Mouse (Mus musculus): ENCODE data around the gene Nab2. TPM values are rescaled to one million over a fixed set of nuclear protein-coding genes. Genes with fewer than 3 reads are reported as not detected.

Gene Nab2
- polyA plus RNA-seq, 1 experiment from 2014 or later = 6.8 TPM

DNA sequence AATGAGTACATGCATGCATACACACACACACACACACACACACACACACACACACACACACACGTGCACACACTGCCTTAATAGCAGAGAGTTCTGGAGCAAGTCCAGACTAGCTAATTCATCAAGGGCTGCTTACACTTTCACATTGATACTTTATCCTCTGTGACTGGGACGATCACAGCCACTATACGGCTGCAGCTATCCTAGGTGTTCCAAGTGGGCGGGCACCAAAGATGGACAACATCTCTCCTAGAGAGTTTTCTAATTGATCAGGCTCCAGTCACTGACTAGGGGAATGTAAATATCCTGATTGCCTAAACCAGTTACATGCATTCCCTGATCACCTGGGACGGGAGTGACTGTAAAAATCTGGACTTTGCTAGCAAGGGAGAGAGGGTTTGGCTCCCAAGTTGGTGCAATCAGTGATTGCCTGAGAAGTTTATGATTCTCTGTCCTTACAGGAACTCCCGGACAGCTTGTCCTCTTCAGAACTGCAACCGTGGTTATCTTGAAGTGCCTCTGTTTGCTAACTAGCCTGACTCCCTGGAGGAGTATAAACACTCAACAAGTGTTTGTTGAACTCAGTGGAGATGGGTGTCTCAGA is 35.6 kb downstream of the Nab2 start:
- Histone ChIP-seq H3K4me1 (replicated peaks; ENCODE audit: control insufficient read depth, insufficient read depth) (no peaks in the 10 kb centered on the region), H3K36me3 (ENCODE audit: control insufficient read depth, insufficient read depth, low read length) (no peaks in the 10 kb centered on the region), H3K27ac (replicated peaks) (no peak overlapping the region), H3K9me3 (ENCODE audit: control insufficient read depth, low read length) (no peaks in the 10 kb centered on the region), H3K4me2 (replicated peaks; ENCODE audit: low read depth) (no peak overlapping the region), H3K4me3 (ENCODE audit: low read depth, low read length) (no peak overlapping the region), H3K27me3 (ENCODE audit: control insufficient read depth, insufficient read depth, low read length) (no peaks in the 10 kb centered on the region), H3K9ac (ENCODE audit: low read length) (no peak overlapping the region)
- DNase-seq (ENCODE audit: low spot score) = no peak
- WGBS = 28% methylated on average over 7 of the region's 7 CpGs
- TF ChIP-seq CTCF (IDR thresholded peaks at IDR 0.05; ENCODE audit: low read depth) (no peak), EP300 (optimal IDR thresholded peaks at IDR 0.05) (no peak)
- no peak for ATAC-seq (ENCODE audit: low FRiP score, low TSS enrichment)

GRCm38 (mm10) chr10:127631261-127632214 is 36.8 kb downstream of the Nab2 start:
- Histone ChIP-seq H3K4me3 (ENCODE audit: low read depth, low read length) (no peak overlapping the region), H3K9me3 (ENCODE audit: control insufficient read depth, low read length) (no peaks in the 10 kb centered on the region), H3K9ac (ENCODE audit: low read length) (no peak overlapping the region), H3K36me3 (ENCODE audit: control insufficient read depth, insufficient read depth, low read length) (no peaks in the 10 kb centered on the region), H3K27ac (replicated peaks) (no peak overlapping the region), H3K27me3 (ENCODE audit: control insufficient read depth, insufficient read depth, low read length) (no peaks in the 10 kb centered on the region), H3K4me2 (replicated peaks; ENCODE audit: low read depth) (no peak overlapping the region), H3K4me1 (replicated peaks; ENCODE audit: control insufficient read depth, insufficient read depth) (no peaks in the 10 kb centered on the region)
- ATAC-seq (ENCODE audit: low FRiP score, low TSS enrichment) (no peak; the same call in 1 of the 2 replicates), DNase-seq (ENCODE audit: low spot score) (no peak)
- TF ChIP-seq EP300 (optimal IDR thresholded peaks at IDR 0.05) (no peak), CTCF (IDR thresholded peaks at IDR 0.05; ENCODE audit: low read depth) (no peak)
- 77% methylated on average over 10 of the region's 10 CpGs for WGBS

- Histone ChIP-seq H3K27ac (replicated peaks) (no peak overlapping the region), H3K4me3 (ENCODE audit: low read depth, low read length) (no peak overlapping the region), H3K36me3 (ENCODE audit: control insufficient read depth, insufficient read depth, low read length) (no peaks in the 10 kb centered on the region), H3K4me2 (replicated peaks; ENCODE audit: low read depth) (no peak overlapping the region), H3K9ac (ENCODE audit: low read length) (no peak overlapping the region), H3K9me3 (ENCODE audit: control insufficient read depth, low read length) (no peaks in the 10 kb centered on the region), H3K27me3 (ENCODE audit: control insufficient read depth, insufficient read depth, low read length) (no peaks in the 10 kb centered on the region), H3K4me1 (replicated peaks; ENCODE audit: control insufficient read depth, insufficient read depth) (no peaks in the 10 kb centered on the region)
- DNase-seq (ENCODE audit: low spot score) (no peak), ATAC-seq (ENCODE audit: low FRiP score, low TSS enrichment) (no peak)
- TF ChIP-seq EP300 (optimal IDR thresholded peaks at IDR 0.05) (no peak), CTCF (IDR thresholded peaks at IDR 0.05; ENCODE audit: low read depth) (peak; percentile 57)
- 81% methylated on average over 3 of the region's 3 CpGs for WGBS
Observed at GRCm38 (mm10) chr10:127626433-127626832, 41.9 kb downstream of the Nab2 start.

GRCm38 (mm10) chr10:127623439-127624216 is 44.7 kb downstream of the Nab2 start:
- no peak for DNase-seq (ENCODE audit: low spot score)
- no peak for ATAC-seq (ENCODE audit: low FRiP score, low TSS enrichment)
- Histone ChIP-seq H3K27ac (replicated peaks) (no peak overlapping the region), H3K4me3 (ENCODE audit: low read depth, low read length) (no peak overlapping the region), H3K9ac (ENCODE audit: low read length) (no peak overlapping the region), H3K36me3 (ENCODE audit: control insufficient read depth, insufficient read depth, low read length) (no peaks in the 10 kb centered on the region), H3K27me3 (ENCODE audit: control insufficient read depth, insufficient read depth, low read length) (no peaks in the 10 kb centered on the region), H3K4me1 (replicated peaks; ENCODE audit: control insufficient read depth, insufficient read depth) (peaks cover 13% of the 10 kb centered on the region), H3K9me3 (ENCODE audit: control insufficient read depth, low read length) (no peaks in the 10 kb centered on the region), H3K4me2 (replicated peaks; ENCODE audit: low read depth) (no peak overlapping the region)
- 94% methylated on average over 6 of the region's 6 CpGs for WGBS
- no peak for TF ChIP-seq EP300 (optimal IDR thresholded peaks at IDR 0.05)
- TF ChIP-seq CTCF (IDR thresholded peaks at IDR 0.05; ENCODE audit: low read depth) = peak; percentile 46

DNA sequence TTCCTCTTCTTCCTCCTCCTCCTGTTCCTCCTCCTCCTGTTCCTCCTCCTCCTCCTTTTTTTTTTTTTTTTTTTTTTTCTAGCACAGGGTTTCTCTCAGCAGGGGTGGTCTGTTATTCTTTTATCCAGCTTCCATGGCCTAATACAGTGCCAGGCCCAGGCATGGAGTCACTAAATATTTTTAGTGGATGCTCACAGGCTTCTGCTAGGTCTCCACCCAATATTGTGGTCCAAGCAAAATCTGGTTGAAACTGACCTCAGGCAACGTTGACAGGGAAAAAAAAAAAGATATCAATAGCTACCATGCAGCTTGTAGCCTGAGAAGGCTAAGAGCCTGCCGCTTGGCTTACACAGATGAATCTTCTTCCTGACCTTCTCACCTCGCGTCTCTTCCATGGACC is 45.7 kb downstream of the Nab2 start:
- Histone ChIP-seq H3K27ac (replicated peaks) (peak overlapping the region; percentile 99), H3K4me3 (ENCODE audit: low read depth, low read length) (no peak overlapping the region), H3K4me2 (replicated peaks; ENCODE audit: low read depth) (peak overlapping the region; percentile 97; the same call in 1 of the 2 replicates), H3K4me1 (replicated peaks; ENCODE audit: control insufficient read depth, insufficient read depth) (peaks cover 19% of the 10 kb centered on the region), H3K36me3 (ENCODE audit: control insufficient read depth, insufficient read depth, low read length) (no peaks in the 10 kb centered on the region), H3K9ac (ENCODE audit: low read length) (no peak overlapping the region), H3K27me3 (ENCODE audit: control insufficient read depth, insufficient read depth, low read length) (no peaks in the 10 kb centered on the region), H3K9me3 (ENCODE audit: control insufficient read depth, low read length) (no peaks in the 10 kb centered on the region)
- ATAC-seq (ENCODE audit: low FRiP score, low TSS enrichment) = no peak
- 61% methylated on average over 4 of the region's 4 CpGs for WGBS
- no peak for DNase-seq (ENCODE audit: low spot score)
- no peak for TF ChIP-seq CTCF (IDR thresholded peaks at IDR 0.05; ENCODE audit: low read depth)
- no peak for TF ChIP-seq EP300 (optimal IDR thresholded peaks at IDR 0.05)

Data from stomach, postnatal 0 days (tissue).